Mouse (Mus musculus) lung, embryonic 16.5 days (tissue): ENCODE results near the gene Opn4. TPM values are rescaled to one million over a fixed set of nuclear protein-coding genes. Genes with fewer than 3 reads are reported as not detected.

Experiments
- ATAC-seq: fragments of 200-750 bp; cut with Nextera tagmentation; 2 replicates; pipeline ENCODE4 v1.8.0; 2017; ENCODE audit warnings: low read depth, mild to moderate bottlenecking, moderate library complexity
- H3K27ac ChIP-seq: fragments of 300-500 bp; sonication (generic); 2 replicates; pipeline ENCODE4 v1.5.1; 2014; ENCODE audit warnings: mild to moderate bottlenecking, control low read depth, low read length
- H3K27me3 ChIP-seq: fragments of 300-500 bp; sonication (generic); 2 replicates; pipeline ENCODE4 v1.6.1; 2014; ENCODE audit warnings: low read depth, low read length, mixed read lengths; ENCODE audit not compliant: control insufficient read depth, insufficient read depth
- H3K36me3 ChIP-seq: fragments of 300-500 bp; sonication (generic); 2 replicates; pipeline ENCODE4 v1.6.1; 2014; ENCODE audit warnings: low read length; ENCODE audit not compliant: control insufficient read depth, insufficient read depth
- H3K4me1 ChIP-seq: fragments of 300-500 bp; sonication (generic); replicated peaks from 2 replicates; pipeline ENCODE4 v1.6.1; 2014; ENCODE audit warnings: low read length, mixed read lengths; ENCODE audit not compliant: control insufficient read depth, insufficient read depth
- H3K4me2 ChIP-seq: fragments of 300-500 bp; sonication (generic); 2 replicates; pipeline ENCODE4 v1.6.1; 2014; ENCODE audit warnings: low read depth, low read length, control low read depth
- H3K4me3 ChIP-seq: fragments of 300-500 bp; sonication (generic); 2 replicates; pipeline ENCODE4 v1.5.1; 2014; ENCODE audit warnings: mild to moderate bottlenecking, low read length, control low read depth
- H3K9ac ChIP-seq: fragments of 300-500 bp; sonication (generic); 2 replicates; pipeline ENCODE4 v1.6.1; 2014; ENCODE audit warnings: low read length, control low read depth
- H3K9me3 ChIP-seq: fragments of 300-500 bp; sonication (generic); 2 replicates; pipeline ENCODE4 v1.6.1; 2016; ENCODE audit warnings: low read length; ENCODE audit not compliant: control insufficient read depth
- WGBS: fragments of 180-500 bp; shearing (Covaris S2); extraction: QIAGEN DNeasy Blood & Tissue Kit; methylation state at CpG from one replicate; pipeline ENCODE4 v1.1.7; 2014; 5-methylcytosine and 5-hydroxymethylcytosine counted together
- polyA plus RNA-seq: library from polyadenylated mRNA; unstranded; fragments of >200 nt; fragmentation: Nextera tagmentation; extraction: Ambion mirVana; gene quantifications from 2 replicates; pipeline ENCODE4 v1.2.1, GENCODE M21; 2015

The Opn4 gene
- polyA plus RNA-seq, 1 experiment from 2014 or later: 0.26 TPM

DNA sequence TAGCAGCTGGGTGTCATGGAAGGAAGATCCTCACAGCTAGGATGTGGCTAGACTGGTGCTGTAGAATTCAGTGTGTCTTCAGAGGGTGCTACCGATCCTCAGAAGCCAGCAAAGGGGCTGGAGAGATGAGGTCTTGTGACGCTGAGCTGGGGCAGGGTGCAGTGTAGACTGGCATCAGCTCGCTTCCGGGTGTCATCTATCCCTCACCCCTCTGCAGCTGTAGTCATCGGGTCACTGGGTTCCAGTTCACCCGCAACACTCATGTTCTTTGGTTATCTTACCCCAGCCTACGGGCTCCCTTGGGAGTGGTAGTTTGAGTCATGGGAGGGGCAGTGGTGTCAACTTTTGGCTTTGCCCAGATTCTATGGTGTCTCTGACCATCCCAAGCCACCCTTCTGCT lies 2.0 kb upstream of the Opn4 start:
- ATAC-seq: no peak
- WGBS: 95% methylated on average over 7 of the region's 7 CpGs
- Histone ChIP-seq H3K36me3 (no peaks in the 10 kb centered on the region), H3K4me3 (no peak overlapping the region), H3K4me2 (no peak overlapping the region), H3K9ac (no peak overlapping the region), H3K27ac (no peak overlapping the region), H3K4me1 (no peaks in the 10 kb centered on the region), H3K9me3 (no peaks in the 10 kb centered on the region), H3K27me3 (no peaks in the 10 kb centered on the region)

- H3K4me3 ChIP-seq: no peak overlapping the region
- 74% methylated on average over 17 of the region's 17 CpGs for WGBS
Observed at GRCm38 (mm10) chr14:34595596-34596255, 4.2 kb downstream of the Opn4 start.

DNA sequence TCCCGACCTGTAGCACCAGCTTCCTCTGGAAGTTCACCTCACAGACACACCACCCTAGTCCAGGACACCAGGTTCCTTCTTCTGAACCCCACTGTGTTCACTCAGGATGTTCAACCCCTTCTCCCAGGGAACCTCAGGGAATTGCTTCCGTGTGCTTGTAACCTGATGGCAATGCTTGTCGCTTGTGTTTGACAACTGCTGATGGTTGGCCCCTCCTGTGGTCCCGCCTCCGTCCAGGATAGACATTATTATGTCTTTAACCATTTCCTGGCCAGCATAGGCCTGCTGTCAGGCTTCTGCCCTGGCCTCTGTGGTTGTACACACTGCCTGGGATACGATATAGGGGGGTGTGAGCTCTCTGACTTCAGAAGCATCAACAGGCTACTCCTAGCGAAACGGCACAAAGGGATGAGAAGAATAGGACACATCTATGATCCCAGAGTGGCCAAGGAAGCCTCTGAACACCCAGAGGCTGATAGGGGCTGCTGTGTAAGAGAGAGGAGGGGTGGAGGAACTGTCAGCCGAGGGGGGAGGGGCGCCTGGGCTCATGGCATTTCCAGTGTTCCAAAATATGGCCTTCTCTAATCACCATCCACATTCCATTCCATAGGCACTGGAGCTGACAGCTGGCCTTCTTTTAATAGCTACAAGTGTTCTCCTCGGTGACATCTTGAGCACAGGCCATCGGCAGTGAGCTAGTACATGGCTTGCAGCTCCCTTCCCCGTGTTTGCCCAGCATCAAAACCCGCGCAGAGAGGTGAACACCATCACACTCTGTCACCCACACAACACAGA lies 8.0 kb downstream of the Opn4 start:
- ATAC-seq: 0 out of 2 replicates have a peak, but pooled peaks have one; percentile 26

More at GRCm38 (mm10) chr14:34595596-34596255, 4.2 kb downstream of the Opn4 start:
- H3K4me2 ChIP-seq: no peak overlapping the region
- no peak overlapping the region for H3K9ac ChIP-seq
- H3K27ac ChIP-seq: no peak overlapping the region
- no peaks in the 10 kb centered on the region for H3K36me3 ChIP-seq
- no peaks in the 10 kb centered on the region for H3K27me3 ChIP-seq
- peaks cover 4% of the 10 kb centered on the region; the same call in 1 of the 2 replicates for H3K4me1 ChIP-seq
- no peak for ATAC-seq
- no peaks in the 10 kb centered on the region for H3K9me3 ChIP-seq

DNA sequence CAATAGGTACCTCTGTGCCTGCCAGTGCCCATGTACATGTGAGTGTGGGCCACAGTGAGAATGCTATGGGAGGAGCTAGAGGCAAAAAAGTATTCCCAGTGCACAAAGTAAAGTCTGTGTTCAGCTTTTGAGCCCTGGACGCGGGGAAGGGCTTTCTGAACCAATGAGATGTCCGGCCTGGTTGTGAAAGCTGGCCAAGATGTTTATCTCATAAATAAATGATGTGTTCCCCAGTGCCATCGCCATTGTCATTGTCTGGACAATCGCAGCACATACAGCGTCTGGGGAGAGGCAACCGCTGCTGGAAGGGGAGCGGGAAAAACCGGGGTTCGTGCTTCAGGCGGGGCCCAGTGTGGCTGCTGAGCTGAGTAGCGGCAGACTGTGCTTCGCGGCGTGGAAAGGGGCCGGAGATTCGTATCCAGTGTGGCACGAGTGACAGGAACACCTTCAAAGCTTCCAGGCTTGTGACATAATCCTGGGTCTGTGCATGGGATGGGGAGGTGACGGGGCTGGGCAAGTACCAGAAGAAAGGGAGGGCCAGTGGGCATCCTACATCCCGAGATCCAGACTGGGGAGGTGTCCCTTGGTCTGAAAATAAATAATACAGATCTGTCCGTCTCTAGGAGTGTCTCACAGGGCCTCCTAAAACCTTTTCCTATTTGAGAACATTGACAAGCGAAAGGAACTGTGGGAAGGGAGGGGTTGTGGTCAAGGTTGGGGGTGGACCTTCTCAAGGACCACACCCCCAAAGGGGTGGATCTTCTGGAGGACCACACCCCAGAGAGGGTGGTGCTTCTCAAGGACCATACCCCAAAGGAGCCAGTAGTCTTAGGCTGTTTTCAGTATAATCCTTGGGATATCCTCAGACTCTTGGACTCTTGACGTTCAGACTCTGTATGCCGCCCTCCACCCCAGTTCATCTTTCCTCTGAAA lies 8.9 kb downstream of the Opn4 start:
- Histone ChIP-seq H3K27me3 (no peaks in the 10 kb centered on the region), H3K4me3 (no peak overlapping the region), H3K27ac (no peak overlapping the region), H3K9ac (no peak overlapping the region), H3K9me3 (no peaks in the 10 kb centered on the region), H3K4me1 (peaks cover 4% of the 10 kb centered on the region; the same call in 1 of the 2 replicates), H3K36me3 (no peaks in the 10 kb centered on the region), H3K4me2 (no peak overlapping the region)
- ATAC-seq: no peak
- WGBS: 59% methylated on average over 24 of the region's 24 CpGs

More for the DNA sequence above, 8.0 kb downstream of the Opn4 start:
- Histone ChIP-seq H3K9ac (no peak overlapping the region), H3K4me2 (no peak overlapping the region), H3K27me3 (no peaks in the 10 kb centered on the region), H3K4me3 (no peak overlapping the region), H3K36me3 (no peaks in the 10 kb centered on the region), H3K27ac (no peak overlapping the region), H3K4me1 (peaks cover 4% of the 10 kb centered on the region; the same call in 1 of the 2 replicates), H3K9me3 (no peaks in the 10 kb centered on the region)
- 37% methylated on average over 15 of the region's 15 CpGs for WGBS

DNA sequence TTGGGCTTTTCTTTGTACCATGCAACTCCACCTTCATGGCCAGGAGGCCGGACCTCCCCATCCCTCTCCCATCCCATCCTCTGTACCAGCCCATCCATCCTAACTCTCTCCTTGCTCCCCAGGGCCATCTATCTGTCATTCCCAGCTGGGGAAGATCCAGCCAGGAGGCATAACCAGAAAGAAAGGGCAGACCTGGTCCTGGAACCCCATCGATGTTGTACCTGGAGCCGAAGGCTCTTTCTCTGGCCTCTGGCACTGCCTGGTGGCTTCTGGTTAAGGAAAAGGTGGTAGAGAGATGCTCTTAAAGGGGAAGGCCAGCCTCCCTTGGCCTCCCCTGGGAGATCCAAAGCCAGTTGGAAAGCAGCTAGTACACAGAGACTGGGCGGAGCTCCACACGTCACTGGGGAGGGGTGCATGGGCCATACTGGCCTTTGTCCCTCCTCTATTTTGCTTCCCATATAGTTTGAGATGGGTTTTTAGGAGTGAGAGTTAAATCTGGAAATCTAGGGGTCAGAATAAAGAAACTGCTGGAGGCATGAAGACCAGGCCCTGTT lies 9.8 kb downstream of the Opn4 start:
- no peaks in the 10 kb centered on the region for H3K36me3 ChIP-seq
- no peak overlapping the region for H3K27ac ChIP-seq
- no peak overlapping the region for H3K9ac ChIP-seq
- 85% methylated on average over 5 of the region's 5 CpGs for WGBS
- H3K4me2 ChIP-seq: no peak overlapping the region
- H3K4me3 ChIP-seq: no peak overlapping the region
- no peaks in the 10 kb centered on the region for H3K9me3 ChIP-seq
- peaks cover 4% of the 10 kb centered on the region; the same call in 1 of the 2 replicates for H3K4me1 ChIP-seq
- no peaks in the 10 kb centered on the region for H3K27me3 ChIP-seq
- ATAC-seq: no peak

- 86% methylated on average over 8 of the region's 8 CpGs for WGBS
- no peak overlapping the region for H3K27ac ChIP-seq
- peaks cover 4% of the 10 kb centered on the region; the same call in 1 of the 2 replicates for H3K4me1 ChIP-seq
- no peaks in the 10 kb centered on the region for H3K36me3 ChIP-seq
- H3K4me3 ChIP-seq: no peak overlapping the region
- no peak for ATAC-seq
- no peaks in the 10 kb centered on the region for H3K9me3 ChIP-seq
- no peak overlapping the region for H3K4me2 ChIP-seq
- H3K27me3 ChIP-seq: no peaks in the 10 kb centered on the region
- no peak overlapping the region for H3K9ac ChIP-seq
Observed at GRCm38 (mm10) chr14:34589185-34589713, 10.7 kb downstream of the Opn4 start.

- ATAC-seq: peak; percentile 29; the same call in 1 of the 2 replicates
- H3K9me3 ChIP-seq: no peaks in the 10 kb centered on the region
- no peak within 1 kb of the TSS for H3K27ac ChIP-seq
- H3K9ac ChIP-seq: no peak within 1 kb of the TSS
- H3K4me1 ChIP-seq: peaks cover 4% of the 10 kb centered on the region; the same call in 1 of the 2 replicates
- 44% methylated on average over 8 of the region's 8 CpGs for WGBS
- H3K27me3 ChIP-seq: no peaks in the 10 kb centered on the region
- H3K36me3 ChIP-seq: no peaks in the 10 kb centered on the region
- H3K4me2 ChIP-seq: no peak within 1 kb of the TSS
- no peak within 1 kb of the TSS for H3K4me3 ChIP-seq
Observed at GRCm38 (mm10) chr14:34588498-34588897, 11.4 kb downstream of the Opn4 start, which contains the start of gene Ldb3. Gene Ldb3 (minus strand): TSS chr14:34588682.

- Histone ChIP-seq H3K4me3 (no peak overlapping the region), H3K27me3 (no peaks in the 10 kb centered on the region), H3K9me3 (no peaks in the 10 kb centered on the region), H3K36me3 (no peaks in the 10 kb centered on the region), H3K9ac (no peak overlapping the region), H3K4me2 (no peak overlapping the region), H3K4me1 (peaks cover 4% of the 10 kb centered on the region; the same call in 1 of the 2 replicates), H3K27ac (no peak overlapping the region)
- WGBS: 56% methylated on average over 5 of the region's 5 CpGs
- ATAC-seq: no peak
Observed at GRCm38 (mm10) chr14:34588005-34588404, 11.9 kb downstream of the Opn4 start.
